Mouse (Mus musculus): ENCODE data around the gene Tmc6.
"Not testable (repeated sequence)": the region's sequence is repeated elsewhere in the genome, so short reads cannot be mapped to it uniquely, and the experiment has no call there.

Tmc6 gene

DNA sequence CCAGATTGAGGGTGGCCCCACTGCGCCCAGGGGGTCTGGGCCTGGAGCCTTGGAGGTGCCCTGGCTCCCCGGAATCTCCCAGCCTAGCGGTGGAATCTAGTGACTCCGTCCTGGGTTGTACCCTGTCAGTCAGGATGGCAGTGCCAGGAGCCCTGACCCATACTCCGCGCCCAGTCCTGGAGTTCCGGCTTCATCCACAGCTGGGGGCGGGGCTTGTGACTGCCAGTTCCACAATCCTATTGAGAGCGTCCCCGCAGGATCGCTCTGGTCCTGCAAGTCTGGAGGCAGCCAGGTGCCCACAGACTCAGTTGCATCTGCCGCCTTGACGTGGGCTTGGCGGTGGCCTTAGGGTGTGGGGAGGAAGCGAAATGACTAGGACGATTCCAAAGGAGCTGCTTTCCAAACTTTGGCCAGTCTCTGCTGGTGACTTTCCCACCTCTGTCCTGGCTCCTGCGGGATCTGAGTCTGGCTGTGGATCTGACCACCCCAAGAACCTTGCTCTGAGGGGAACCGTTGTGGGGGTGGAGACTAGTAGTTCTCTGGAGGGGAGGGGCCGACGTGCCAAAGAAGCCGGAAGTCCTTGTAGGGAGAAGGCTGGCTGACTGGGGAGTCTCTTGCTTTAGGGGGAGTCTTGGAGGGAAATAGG lies 28.5 kb upstream of the Tmc6 start:
- DNase-seq (ENCODE audit: low spot score) = peak; percentile 52

GRCm38 (mm10) chr11:117809407-117810311 lies 27.7 kb upstream of the Tmc6 start, which contains the start of the genes Gm20708 and Syngr2:
Gene Gm20708, plus strand, starts transcription at chr11:117809668.
Gene Syngr2, plus strand, starts transcription at chr11:117809668.
- no peak for DNase-seq (ENCODE audit: low spot score)

DNA sequence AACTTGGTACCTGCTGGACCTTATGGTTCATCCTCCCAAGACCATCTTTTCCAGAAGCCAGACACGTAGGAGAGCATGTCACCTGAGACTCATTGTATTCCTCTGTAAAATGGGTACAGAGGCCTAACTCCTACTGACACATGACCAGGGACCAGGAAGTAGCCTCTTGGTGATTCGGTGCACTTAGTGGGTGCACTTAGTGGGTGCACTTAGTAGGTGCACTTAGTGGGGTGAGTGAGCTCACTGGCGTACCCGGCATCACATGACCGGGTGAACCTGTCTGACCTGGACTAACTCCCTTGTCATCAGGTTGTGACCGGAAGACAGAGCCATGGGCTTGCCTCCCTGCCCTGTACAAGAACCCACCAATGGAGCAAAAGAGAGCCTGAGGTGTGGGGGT lies 24.8 kb upstream of the Tmc6 start:
- no peak for DNase-seq (ENCODE audit: low spot score)

DNA sequence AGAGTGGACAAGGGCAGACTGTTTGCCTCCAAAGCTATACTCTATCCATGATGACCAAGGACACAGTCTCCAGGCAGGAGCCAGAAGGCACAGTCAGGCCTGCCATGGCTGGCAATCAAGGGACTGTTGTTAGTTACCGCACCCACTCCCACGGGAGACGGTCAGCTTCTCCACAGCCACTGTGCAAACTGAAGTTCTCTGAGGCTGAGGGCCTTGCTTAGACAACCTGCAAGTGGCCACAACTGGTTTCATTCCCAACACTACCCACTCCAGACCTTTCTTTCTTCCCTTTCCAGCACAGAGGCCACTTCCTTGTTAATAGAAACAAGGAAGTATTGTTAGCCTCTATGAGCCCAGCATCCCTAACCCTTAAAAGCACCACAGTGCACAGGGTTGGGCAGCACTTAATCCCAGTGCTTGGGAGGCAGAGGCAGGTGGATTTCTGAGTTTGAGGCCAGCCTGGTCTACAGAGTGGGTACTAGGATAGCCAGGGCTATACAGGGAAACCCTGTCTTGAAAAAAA lies 21.2 kb upstream of the Tmc6 start:
- DNase-seq (ENCODE audit: low spot score) = no peak

GRCm38 (mm10) chr11:117801650-117802049 lies 19.7 kb upstream of the Tmc6 start:
- no peak for DNase-seq (ENCODE audit: low spot score)

GRCm38 (mm10) chr11:117800038-117800437 lies 18.0 kb upstream of the Tmc6 start:
- no peak for DNase-seq (ENCODE audit: low spot score)

GRCm38 (mm10) chr11:117799174-117799573 lies 17.2 kb upstream of the Tmc6 start:
- no peak for DNase-seq (ENCODE audit: low spot score)

DNA sequence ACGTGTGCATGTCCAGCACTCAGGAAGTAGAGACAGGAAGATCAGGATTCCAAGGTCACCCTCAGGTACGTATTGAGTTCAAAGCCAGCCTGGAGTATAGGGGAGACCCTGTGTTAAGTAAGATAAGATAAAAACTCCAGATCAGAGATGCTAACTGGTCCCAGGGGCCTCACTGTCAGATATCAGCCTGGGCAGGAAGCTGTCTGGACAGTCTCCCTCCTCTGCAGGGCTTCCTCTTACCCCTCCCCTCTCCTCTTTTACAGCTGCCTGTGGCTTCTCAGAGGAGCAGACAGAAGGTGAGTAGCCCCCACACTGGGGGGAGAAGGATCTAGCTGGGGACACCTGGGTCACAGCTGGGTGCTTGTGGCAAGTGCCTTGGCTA lies 16.2 kb upstream of the Tmc6 start:
- no peak for DNase-seq (ENCODE audit: low spot score)

GRCm38 (mm10) chr11:117797511-117798159 lies 15.6 kb upstream of the Tmc6 start, which contains the start of gene 6030468B19Rik:
Gene 6030468B19Rik, plus strand, starts transcription at chr11:117797660.
- DNase-seq (ENCODE audit: low spot score) = no peak

GRCm38 (mm10) chr11:117796954-117797353 lies 15.0 kb upstream of the Tmc6 start:
- DNase-seq (ENCODE audit: low spot score) = no peak

GRCm38 (mm10) chr11:117794035-117794551 lies 12.1 kb upstream of the Tmc6 start:
- no peak for DNase-seq (ENCODE audit: low spot score)

GRCm38 (mm10) chr11:117792281-117792888 lies 10.4 kb upstream of the Tmc6 start:
- DNase-seq (ENCODE audit: low spot score) = no peak

DNA sequence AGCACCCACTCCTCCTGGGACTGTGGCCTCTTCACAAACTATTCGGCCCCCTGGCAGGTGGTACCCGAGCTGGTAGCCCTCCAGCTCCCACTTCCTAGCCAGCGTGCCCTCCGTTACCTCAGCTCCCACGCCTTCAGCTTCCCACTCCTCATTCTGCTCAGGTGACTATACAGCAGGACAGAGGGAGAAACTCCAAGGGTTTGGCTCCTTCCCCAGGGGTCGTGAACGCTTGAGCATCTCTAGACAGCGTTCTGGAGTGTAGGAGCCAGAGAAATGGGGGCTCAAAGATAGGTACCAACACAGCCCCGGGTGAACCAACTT lies 9.4 kb upstream of the Tmc6 start:
- no peak for DNase-seq (ENCODE audit: low spot score)

- no peak for DNase-seq (ENCODE audit: low spot score)
Measured at GRCm38 (mm10) chr11:117790703-117791440, 8.9 kb upstream of the Tmc6 start.

- no peak for DNase-seq (ENCODE audit: low spot score)
Measured at GRCm38 (mm10) chr11:117790286-117790685, 8.3 kb upstream of the Tmc6 start.

GRCm38 (mm10) chr11:117788481-117788880 lies 6.5 kb upstream of the Tmc6 start:
- not testable (repeated sequence) for DNase-seq (ENCODE audit: low spot score)

DNA sequence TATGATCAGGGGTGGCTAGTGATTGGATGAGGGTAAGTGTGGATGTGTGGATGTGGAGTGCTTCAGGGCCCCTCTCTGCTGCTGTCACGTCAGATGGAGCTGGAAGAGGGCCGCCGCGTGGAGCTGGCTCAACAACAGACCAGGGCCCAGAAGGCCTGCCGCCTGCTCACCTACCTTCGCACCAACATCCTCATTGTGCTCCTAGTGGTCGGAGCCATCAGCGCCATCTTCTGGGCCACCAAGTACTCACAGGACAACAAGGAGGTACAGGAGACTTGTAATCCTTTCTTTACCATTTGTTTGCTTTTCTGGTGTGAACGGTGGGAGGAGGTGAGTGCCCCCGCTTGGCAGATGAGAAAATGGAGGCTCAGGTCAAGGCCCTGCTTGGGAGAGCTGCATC lies 4.3 kb upstream of the Tmc6 start:
- no peak for DNase-seq (ENCODE audit: low spot score)

DNA sequence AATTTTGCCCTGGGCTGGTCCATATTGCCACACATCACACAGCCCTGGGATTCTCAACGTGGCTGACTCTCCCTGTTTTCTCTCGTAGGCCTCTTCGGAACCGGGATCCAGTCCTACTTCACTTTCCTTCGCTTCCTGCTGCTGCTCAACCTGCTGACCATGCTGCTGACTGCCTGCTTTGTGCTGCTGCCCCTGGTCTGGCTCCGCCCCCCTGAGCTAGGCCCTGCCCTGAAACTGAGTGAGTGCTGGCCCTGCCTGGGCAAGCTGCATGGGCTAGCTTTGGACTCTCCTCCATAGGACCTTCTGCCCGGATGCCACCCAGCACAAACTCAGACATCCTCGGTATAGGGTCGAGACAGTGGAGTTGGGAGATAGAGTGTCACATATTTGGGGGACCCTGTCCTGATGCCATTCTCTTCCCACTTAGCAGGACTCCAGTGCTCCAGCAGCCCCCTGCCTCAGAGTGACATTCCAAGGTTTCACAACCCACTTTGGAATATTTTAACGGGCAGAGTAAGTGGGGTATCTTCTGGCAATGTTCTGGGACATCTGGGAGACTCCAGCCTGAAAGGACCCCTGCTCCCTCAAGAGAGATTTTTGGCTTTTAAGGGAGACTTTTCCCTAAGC lies 1.8 kb upstream of the Tmc6 start:
- no peak for DNase-seq (ENCODE audit: low spot score)

DNA sequence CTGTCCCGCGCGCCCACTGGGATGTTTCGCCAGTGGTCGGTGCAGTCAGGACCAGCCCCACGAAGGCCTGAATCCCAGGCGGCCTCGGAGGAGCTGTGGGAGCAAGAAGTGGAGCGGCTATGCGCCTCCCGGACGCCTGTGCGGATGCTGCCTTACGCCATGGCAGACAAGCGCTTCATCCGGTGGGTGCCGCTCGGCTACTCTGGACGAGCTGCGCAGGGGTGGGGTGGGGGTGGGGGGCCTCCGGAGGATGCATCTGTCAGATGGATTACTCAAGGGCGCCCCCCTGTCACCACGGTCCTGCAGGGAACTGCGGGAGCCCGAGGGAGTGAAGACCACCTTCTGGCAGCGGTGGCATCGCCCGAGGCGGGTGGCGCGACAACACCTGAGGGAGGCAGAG lies 1.1 kb upstream of the Tmc6 start:
- DNase-seq (ENCODE audit: low spot score) = no peak

GRCm38 (mm10) chr11:117782705-117783034 lies 672 bp upstream of the Tmc6 start:
- DNase-seq (ENCODE audit: low spot score) = no peak
